Mouse (Mus musculus): ENCODE measurements around the gene Gm20696.

Gene Gm20696

DNA sequence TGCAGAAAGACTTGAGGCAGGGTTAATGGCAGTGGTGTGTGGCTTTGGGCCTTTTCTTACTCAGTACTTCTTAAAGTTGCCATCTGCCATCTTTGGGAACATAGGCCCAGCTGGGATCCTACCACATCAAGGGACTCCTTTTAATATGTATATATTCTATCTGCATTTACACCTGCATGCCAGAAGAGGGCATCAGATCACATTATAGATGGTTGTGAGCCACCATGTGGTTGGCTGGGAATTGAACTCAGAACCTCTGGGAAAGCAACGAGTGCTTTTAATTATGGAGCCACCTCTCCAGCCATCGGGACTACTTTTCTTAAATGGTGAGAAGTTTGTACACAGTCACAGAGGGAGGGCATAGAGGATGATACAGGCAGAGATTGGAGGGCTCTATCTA lies 93.3 kb downstream of the Gm20696 start:
- DNase-seq (ENCODE audit: low spot score in 2 of 2) = no peak

GRCm38 (mm10) chr6:99572071-99572470 lies 94.5 kb downstream of the Gm20696 start:
- DNase-seq (ENCODE audit: low spot score in 2 of 2) = no peak

DNA sequence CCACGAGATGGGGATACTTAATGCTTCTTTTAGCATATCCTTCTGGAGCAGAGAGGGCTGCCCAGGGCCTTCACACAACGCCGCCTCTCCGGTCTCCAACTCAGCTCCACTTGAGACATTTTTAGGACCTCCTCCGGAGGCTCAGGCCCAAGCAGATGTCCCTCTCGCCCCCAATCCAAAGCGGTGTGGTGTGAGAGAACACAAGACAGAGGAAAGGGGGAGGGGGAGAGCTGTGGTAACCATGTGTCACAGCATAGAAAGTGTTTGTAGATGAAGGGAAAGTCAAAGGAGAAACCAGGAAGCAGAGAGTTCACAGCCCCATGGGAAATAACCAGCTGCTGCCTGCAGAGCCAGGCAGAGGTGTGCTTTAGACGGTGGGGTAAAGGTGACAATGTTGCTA lies 99.7 kb downstream of the Gm20696 start:
- no peak for DNase-seq (ENCODE audit: low spot score in 2 of 2)

DNA sequence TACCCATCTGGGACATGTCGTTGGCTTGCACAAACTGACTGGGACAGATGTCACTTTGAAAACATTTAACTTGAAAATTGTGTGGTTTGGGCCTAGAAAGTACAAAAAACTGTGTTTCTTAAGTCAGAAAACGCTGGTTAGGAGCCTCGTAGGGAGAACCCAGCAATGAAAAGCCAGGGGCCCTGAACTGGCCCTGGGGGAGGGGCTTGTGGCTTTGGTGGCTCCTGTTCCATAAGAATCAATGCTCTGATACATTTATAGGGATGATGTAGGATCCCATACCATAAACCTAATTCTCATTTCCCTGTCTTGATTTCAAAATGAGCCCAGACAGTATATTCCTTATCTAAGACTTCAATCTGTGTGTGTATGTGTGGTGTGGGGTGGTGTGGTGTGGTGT lies 101.8 kb downstream of the Gm20696 start:
- DNase-seq (ENCODE audit: low spot score in 2 of 2) = no peak

GRCm38 (mm10) chr6:99556950-99557349 lies 109.6 kb downstream of the Gm20696 start:
- DNase-seq (ENCODE audit: low spot score in 2 of 2) = no peak

GRCm38 (mm10) chr6:99552816-99553215 lies 113.8 kb downstream of the Gm20696 start:
- DNase-seq (ENCODE audit: low spot score in 2 of 2) = no peak

GRCm38 (mm10) chr6:99546416-99546815 lies 120.2 kb downstream of the Gm20696 start:
- no peak for DNase-seq (ENCODE audit: low spot score in 2 of 2)

- no peak for DNase-seq (ENCODE audit: low spot score in 2 of 2)
These were observed 121.2 kb downstream of the Gm20696 start for GRCm38 (mm10) chr6:99545437-99545836.

- no peak for DNase-seq (ENCODE audit: low spot score in 2 of 2)
These were observed 125.5 kb downstream of the Gm20696 start for GRCm38 (mm10) chr6:99541105-99541504.

DNA sequence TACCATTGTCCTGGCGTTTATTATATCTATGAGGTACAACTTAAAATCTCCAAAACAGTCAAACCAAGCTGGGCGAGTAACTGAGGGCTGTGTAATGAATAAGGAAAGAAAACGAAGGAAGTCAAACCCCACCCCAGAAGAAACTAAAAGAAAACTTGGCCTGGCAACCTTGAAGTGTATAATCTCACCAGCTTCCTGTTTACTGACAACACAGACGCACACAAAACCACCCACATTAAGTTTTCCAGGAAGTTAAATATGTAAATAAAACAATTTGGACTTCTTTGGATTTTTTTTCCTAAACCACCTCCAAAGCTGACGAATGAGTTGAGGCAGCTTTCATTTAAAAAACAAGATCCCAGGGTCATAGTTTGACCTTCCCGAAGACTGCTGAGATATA lies 125.9 kb downstream of the Gm20696 start:
- no peak for DNase-seq (ENCODE audit: low spot score in 2 of 2)

DNA sequence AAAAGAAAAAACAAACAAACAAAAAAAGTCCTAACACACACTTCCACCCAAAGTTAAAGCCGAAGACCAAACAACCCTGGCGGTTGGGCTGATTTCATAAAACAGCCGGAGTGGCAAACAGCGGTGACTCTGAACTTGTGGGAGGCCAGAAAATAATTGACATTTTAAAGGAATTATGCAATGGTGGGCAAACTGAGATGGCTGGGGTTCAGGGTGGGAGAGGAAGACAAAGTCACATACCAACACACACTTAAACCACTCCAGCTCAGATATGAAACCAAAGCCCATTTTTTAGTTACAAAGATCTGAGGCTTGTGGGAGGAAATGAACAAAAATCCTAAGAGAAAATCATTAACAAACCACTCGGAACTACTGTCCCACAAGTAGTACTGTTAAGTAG lies 126.5 kb downstream of the Gm20696 start:
- no peak for DNase-seq (ENCODE audit: low spot score in 2 of 2)

- DNase-seq (ENCODE audit: low spot score in 2 of 2) = no peak
These were observed 128.2 kb downstream of the Gm20696 start for GRCm38 (mm10) chr6:99538194-99538941.

DNA sequence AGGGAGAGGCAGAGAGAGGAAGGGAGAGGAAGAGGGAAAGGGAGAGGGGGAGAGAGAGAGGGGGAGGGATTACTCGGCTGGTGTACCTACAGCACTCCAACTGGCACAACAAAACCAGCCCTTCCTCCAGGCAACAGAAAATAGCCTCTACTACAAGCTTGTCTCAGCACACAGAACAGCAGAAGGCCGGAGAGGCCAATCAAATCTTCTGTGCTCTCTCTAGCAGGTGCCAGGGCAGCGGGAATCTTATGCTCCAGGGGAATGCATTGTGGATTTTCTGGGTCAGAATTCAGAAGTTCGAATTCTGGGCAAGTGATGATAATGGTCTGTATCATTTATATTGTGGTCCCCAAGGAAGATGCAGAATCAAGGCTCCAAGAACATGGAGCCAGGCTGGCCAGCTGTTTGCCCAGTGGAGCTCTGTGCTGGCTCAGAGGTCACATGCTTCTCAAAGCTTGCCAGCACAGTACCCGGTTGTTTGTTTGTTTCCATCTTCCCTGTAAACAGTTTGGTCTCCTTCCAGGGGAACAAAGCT lies 132.3 kb downstream of the Gm20696 start:
- no peak for DNase-seq (ENCODE audit: low spot score in 2 of 2)

DNA sequence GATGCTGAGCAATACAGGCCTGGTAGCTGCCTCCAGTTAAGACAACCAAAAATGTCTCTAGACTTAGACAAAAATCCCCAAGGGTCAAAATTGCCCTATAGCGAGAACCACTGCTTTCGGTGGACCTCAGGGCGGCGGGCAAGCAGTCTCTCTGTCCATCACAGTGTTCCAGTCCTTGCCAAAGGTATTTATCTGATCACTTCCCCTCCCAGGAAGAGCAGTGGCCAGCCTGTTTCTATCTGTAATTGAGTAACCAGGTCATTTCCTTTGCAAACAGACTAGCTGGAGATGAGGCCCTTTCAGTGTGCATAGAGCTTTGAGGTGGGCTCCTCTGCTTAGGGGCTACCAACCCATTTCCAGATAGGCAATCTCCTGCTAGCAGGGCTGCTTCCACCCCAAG lies 134.1 kb downstream of the Gm20696 start:
- DNase-seq (ENCODE audit: low spot score in 2 of 2) = no peak

DNA sequence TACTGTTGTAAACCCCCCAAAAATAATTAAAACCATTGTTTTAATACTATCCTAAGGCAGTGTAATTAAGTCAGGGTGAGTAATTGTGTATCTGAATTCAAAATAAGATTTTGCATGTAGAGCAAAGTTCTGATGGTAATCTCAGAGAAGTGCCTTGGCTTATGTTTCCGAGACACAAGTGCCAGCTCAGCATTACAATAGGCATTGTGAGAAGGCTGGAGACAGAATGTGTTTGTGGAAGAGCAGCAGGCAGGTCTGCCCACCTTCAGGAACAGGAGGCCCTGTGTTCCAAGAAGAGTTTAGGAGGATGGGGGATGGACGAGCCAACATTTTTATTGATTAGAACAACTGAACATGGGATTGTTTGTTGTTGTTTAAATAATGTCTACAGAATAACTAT lies 137.6 kb downstream of the Gm20696 start:
- no peak for DNase-seq (ENCODE audit: low spot score in 2 of 2)

DNA sequence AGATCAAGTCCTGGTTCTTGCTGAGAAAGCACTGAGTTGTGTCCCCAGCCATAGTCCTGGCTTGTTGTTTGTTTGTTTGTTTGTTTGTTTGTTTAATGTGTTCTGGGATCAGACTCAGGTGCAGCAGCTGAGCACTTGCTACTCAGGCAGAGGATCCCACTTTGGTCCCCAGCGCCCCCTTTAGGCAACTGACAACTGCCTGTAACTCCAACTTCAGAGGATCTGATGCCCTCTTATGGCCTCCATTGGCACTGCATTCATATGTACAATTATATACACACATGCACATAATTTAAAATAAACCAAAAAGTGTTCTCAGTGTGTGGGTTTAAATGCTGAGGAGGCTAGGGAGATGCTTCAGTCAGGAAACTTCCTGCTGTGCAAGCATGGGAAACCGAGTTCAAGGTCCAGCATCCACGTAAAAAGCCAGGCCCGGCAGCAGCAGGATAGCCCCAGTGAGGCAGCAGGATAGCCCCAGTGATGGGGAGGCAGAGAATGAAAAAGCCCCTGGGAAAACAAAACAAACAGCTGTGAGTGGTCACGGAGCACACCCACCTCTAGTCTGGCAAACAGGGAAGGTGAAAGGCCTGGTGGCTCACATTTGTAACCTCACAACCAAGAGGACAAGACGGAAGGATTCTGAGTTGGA lies 139.0 kb downstream of the Gm20696 start:
- no peak for DNase-seq (ENCODE audit: low spot score in 2 of 2)

DNA sequence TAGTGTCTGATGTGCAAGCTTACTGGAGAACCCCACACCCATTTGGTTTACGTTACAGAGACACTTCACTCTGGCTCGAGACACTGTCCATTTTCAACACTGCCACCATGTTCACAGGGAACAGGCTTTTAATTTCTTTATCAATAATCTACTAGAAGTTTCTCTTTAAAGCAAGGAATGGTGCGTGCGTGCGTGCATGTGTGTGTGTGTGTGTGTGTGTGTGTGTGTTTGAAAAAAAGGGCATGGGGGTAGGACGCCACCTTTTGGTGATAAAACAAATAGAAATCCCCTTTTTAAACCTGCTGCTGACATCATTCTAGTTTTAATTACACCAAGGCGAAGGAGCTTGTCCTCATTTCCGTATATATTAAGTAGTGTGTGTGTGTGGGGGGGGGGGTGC lies 141.2 kb downstream of the Gm20696 start:
- DNase-seq (ENCODE audit: low spot score in 2 of 2) = no peak

GRCm38 (mm10) chr6:99523679-99524370 lies 142.8 kb downstream of the Gm20696 start:
- no peak for DNase-seq (ENCODE audit: low spot score in 2 of 2)

- peak; percentile 88 to 90 for DNase-seq (ENCODE audit: low spot score in 2 of 2)
These were observed 143.4 kb downstream of the Gm20696 start for GRCm38 (mm10) chr6:99523109-99523632.

- peak; percentile 75 to 83 for DNase-seq (ENCODE audit: low spot score in 2 of 2)
These were observed 144.1 kb downstream of the Gm20696 start, which contains the start of gene Foxp1 for GRCm38 (mm10) chr6:99522359-99523108. Gene Foxp1, minus strand, starts transcription at chr6:99522721.

DNA sequence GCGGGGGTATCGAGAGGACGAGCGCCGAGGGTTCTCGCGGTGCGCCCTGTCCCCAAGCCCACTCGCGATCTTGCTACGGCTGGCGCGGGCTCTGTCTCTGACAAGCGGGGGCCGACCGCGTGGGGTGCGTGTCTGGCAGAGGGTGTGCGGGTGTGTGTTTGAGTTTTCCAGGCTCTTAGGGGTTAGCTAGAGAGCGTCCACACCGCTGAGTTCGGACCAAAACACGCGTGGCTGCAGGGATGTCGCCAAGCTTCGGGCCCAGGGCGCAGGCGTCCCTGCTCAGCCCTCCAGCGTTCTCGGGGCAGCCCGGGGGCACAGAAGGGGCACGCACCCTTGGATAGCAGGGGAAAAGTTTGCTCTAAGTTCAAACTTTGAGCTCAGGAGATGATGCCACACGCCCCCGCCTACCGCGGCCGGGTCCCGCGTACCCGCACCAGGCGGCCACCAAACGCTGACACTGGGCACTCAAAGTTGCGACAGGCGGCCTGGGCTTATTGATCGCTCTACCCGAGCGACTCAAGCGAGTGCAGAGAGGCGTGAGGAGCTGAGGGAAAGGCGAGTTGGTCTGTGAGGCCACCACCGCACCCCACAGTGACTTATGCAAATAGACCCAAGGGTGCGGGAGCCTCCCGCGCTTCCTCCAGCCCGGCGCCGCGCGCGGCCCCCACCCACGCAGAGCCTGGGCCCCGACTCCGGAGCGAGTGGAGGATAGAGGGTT lies 144.8 kb downstream of the Gm20696 start:
- peak; percentile 47 to 53 for DNase-seq (ENCODE audit: low spot score in 2 of 2)
